In genomic region chr14:55814885-55815284, GRCm38 (mm10) we compare ENCODE assay signal across 8 mouse cellular contexts. TPM values are rescaled to one million over a fixed set of nuclear protein-coding genes. Genes with fewer than 3 reads are reported as not detected.
DNase-seq lines count a peak whose midpoint lies in the region; ATAC-seq lines count a peak whose summit lies in the region.

No protein-coding gene starts in this region.

- H3K27ac ChIP-seq in intestine, embryonic 14.5 days (ENCODE audit: low read depth), result no peak overlapping the region
- no peak overlapping the region for H3K27ac ChIP-seq in limb, embryonic 13.5 days
- H3K27ac ChIP-seq in midbrain, embryonic 13.5 days, result peak overlapping the region; percentile 45; the same call in 1 of the 2 replicates
- H3K27ac ChIP-seq in stomach, embryonic 15.5 days, result peak overlapping the region; percentile 76

- H3K36me3 ChIP-seq in intestine, embryonic 14.5 days (ENCODE audit: control insufficient read depth, insufficient read depth, low read length), result no peaks in the 10 kb centered on the region
- no peaks in the 10 kb centered on the region for H3K36me3 ChIP-seq in limb, embryonic 13.5 days
- no peaks in the 10 kb centered on the region for H3K36me3 ChIP-seq in midbrain, embryonic 13.5 days
- H3K36me3 ChIP-seq in stomach, embryonic 15.5 days, result no peaks in the 10 kb centered on the region

- H3K9me3 ChIP-seq in intestine, embryonic 14.5 days (ENCODE audit: control insufficient read depth, low read length), result no peaks in the 10 kb centered on the region
- no peaks in the 10 kb centered on the region for H3K9me3 ChIP-seq in limb, embryonic 13.5 days
- H3K9me3 ChIP-seq in midbrain, embryonic 13.5 days, result no peaks in the 10 kb centered on the region
- no peaks in the 10 kb centered on the region for H3K9me3 ChIP-seq in stomach, embryonic 15.5 days

- peak overlapping the region; percentile 45 for H3K9ac ChIP-seq in intestine, embryonic 14.5 days (ENCODE audit: low read length)
- peak overlapping the region; percentile 53 for H3K9ac ChIP-seq in limb, embryonic 13.5 days
- H3K9ac ChIP-seq in midbrain, embryonic 13.5 days (replicated peaks), result peak overlapping the region; percentile 60
- H3K9ac ChIP-seq in stomach, embryonic 15.5 days, result peak overlapping the region; percentile 25; the same call in 1 of the 2 replicates

- ATAC-seq in frontal cortex, adult (ENCODE audit: low TSS enrichment), result no peak
- ATAC-seq in intestine, embryonic 14.5 days (replicated peaks; ENCODE audit: low FRiP score, low TSS enrichment, low read depth), result peak; percentile 69; the same call in 1 of the 2 replicates
- peak; percentile 67; the same call in 1 of the 2 replicates for ATAC-seq in limb, embryonic 13.5 days (ENCODE audit: low FRiP score, low read depth)
- peak; percentile 83 for ATAC-seq in midbrain, embryonic 13.5 days
- ATAC-seq in stomach, embryonic 15.5 days (ENCODE audit: insufficient read depth, low FRiP score, low read depth), result peak; percentile 68

- peak overlapping the region; percentile 47 for H3K4me3 ChIP-seq in intestine, embryonic 14.5 days (ENCODE audit: low read depth, low read length)
- peak overlapping the region; percentile 52 for H3K4me3 ChIP-seq in limb, embryonic 13.5 days
- peak overlapping the region; percentile 51 for H3K4me3 ChIP-seq in midbrain, embryonic 13.5 days (replicated peaks)
- peak overlapping the region; percentile 46 for H3K4me3 ChIP-seq in stomach, embryonic 15.5 days (replicated peaks)

- H3K4me1 ChIP-seq in intestine, embryonic 14.5 days (replicated peaks; ENCODE audit: control insufficient read depth, insufficient read depth, low read length), result no peaks in the 10 kb centered on the region; the same call in 1 of the 2 replicates
- peaks cover 4% of the 10 kb centered on the region; the same call in 1 of the 2 replicates for H3K4me1 ChIP-seq in limb, embryonic 13.5 days
- H3K4me1 ChIP-seq in midbrain, embryonic 13.5 days (replicated peaks), result peaks cover 8% of the 10 kb centered on the region
- H3K4me1 ChIP-seq in stomach, embryonic 15.5 days, result 0 out of 2 replicates have a peak, but pooled peaks cover 3% of the 10 kb centered on the region

- WGBS in intestine, embryonic 14.5 days, result 24% methylated on average over 16 of the region's 16 CpGs
- WGBS in limb, embryonic 13.5 days, result 20% methylated on average over 16 of the region's 16 CpGs
- 26% methylated on average over 16 of the region's 16 CpGs for WGBS in midbrain, embryonic 13.5 days
- 17% methylated on average over 16 of the region's 16 CpGs for WGBS in stomach, embryonic 15.5 days

- DNase-seq in frontal cortex, postnatal 10 days (ENCODE audit: low spot score in 2 of 2), result peak; percentile 30 to 48
- peak; percentile 86 for DNase-seq in cerebellum, adult 9-11 months
- peak; percentile 72 for DNase-seq in gastrocnemius, postnatal 10 days
- peak; percentile 73 for DNase-seq in intestine, embryonic 14.5 days (ENCODE audit: low spot score)

- H3K27me3 ChIP-seq in intestine, embryonic 14.5 days (replicated peaks; ENCODE audit: control insufficient read depth, insufficient read depth, low read length), result no peaks in the 10 kb centered on the region
- no peaks in the 10 kb centered on the region for H3K27me3 ChIP-seq in limb, embryonic 13.5 days
- no peaks in the 10 kb centered on the region for H3K27me3 ChIP-seq in midbrain, embryonic 13.5 days
- no peaks in the 10 kb centered on the region for H3K27me3 ChIP-seq in stomach, embryonic 15.5 days (replicated peaks)

- peak overlapping the region; percentile 76 for H3K4me2 ChIP-seq in intestine, embryonic 14.5 days (ENCODE audit: low read length)
- H3K4me2 ChIP-seq in limb, embryonic 13.5 days (replicated peaks), result peak overlapping the region; percentile 66
- peak overlapping the region; percentile 69 for H3K4me2 ChIP-seq in midbrain, embryonic 13.5 days (replicated peaks)
- peak overlapping the region; percentile 70 for H3K4me2 ChIP-seq in stomach, embryonic 15.5 days

RNA-seq across cellular contexts. Expression of gene Nfatc4, which starts 8.1 kb away (rescaled TPM):
- 10 to 100 TPM in 1 of 2 experiments, 1 to 10 TPM in 1; 9.3 to 14.8 TPM for total RNA-seq in gastrocnemius, postnatal 10 days (2021)
- 34.3 and 37.4 TPM in 2 replicates for polyA plus RNA-seq in intestine, embryonic 14.5 days (2014; fragmentation: Nextera tagmentation; extraction: Ambion mirVana)
- 124 and 128 TPM in 2 replicates for polyA plus RNA-seq in limb, embryonic 13.5 days (2015; fragmentation: Nextera tagmentation; extraction: Ambion mirVana)
- 7.9 and 8.8 TPM in 2 replicates for polyA plus RNA-seq in midbrain, embryonic 13.5 days (2015; fragmentation: Nextera tagmentation; extraction: Ambion mirVana)
- 35.5 and 40.9 TPM in 2 replicates for polyA plus RNA-seq in stomach, embryonic 15.5 days (2015; fragmentation: Nextera tagmentation; extraction: Ambion mirVana)

RNA-seq across cellular contexts. Expression of gene Ripk3, which starts 26.2 kb away (rescaled TPM):
- total RNA-seq in gastrocnemius, postnatal 10 days (2021), result 1 to 10 TPM; 3.9 to 4.2 TPM
- 48.5 and 51.7 TPM in 2 replicates for polyA plus RNA-seq in intestine, embryonic 14.5 days (2014; fragmentation: Nextera tagmentation; extraction: Ambion mirVana)
- polyA plus RNA-seq in limb, embryonic 13.5 days (2015; fragmentation: Nextera tagmentation; extraction: Ambion mirVana), result 31.0 and 37.1 TPM in 2 replicates
- polyA plus RNA-seq in midbrain, embryonic 13.5 days (2015; fragmentation: Nextera tagmentation; extraction: Ambion mirVana), result 2.3 and 2.4 TPM in 2 replicates
- polyA plus RNA-seq in stomach, embryonic 15.5 days (2015; fragmentation: Nextera tagmentation; extraction: Ambion mirVana), result 32.0 and 36.9 TPM in 2 replicates

RNA-seq across cellular contexts. Expression of gene Adcy4, which starts 31.0 kb away (rescaled TPM):
- total RNA-seq in gastrocnemius, postnatal 10 days (2021), result 1 to 10 TPM; 5.9 to 9.4 TPM
- polyA plus RNA-seq in intestine, embryonic 14.5 days (2014; fragmentation: Nextera tagmentation; extraction: Ambion mirVana), result 5.8 and 7.2 TPM in 2 replicates
- polyA plus RNA-seq in limb, embryonic 13.5 days (2015; fragmentation: Nextera tagmentation; extraction: Ambion mirVana), result 20.9 and 25.6 TPM in 2 replicates
- polyA plus RNA-seq in midbrain, embryonic 13.5 days (2015; fragmentation: Nextera tagmentation; extraction: Ambion mirVana), result 4.1 and 4.2 TPM in 2 replicates
- polyA plus RNA-seq in stomach, embryonic 15.5 days (2015; fragmentation: Nextera tagmentation; extraction: Ambion mirVana), result 6.3 and 8.0 TPM in 2 replicates

RNA-seq across cellular contexts. Expression of gene Nynrin, which starts 38.9 kb away (rescaled TPM):
- 10 to 100 TPM in 1 of 2 experiments, 1 to 10 TPM in 1; 9.3 to 15.3 TPM for total RNA-seq in gastrocnemius, postnatal 10 days (2021)
- polyA plus RNA-seq in intestine, embryonic 14.5 days (2014; fragmentation: Nextera tagmentation; extraction: Ambion mirVana), result 15.9 and 18.6 TPM in 2 replicates
- polyA plus RNA-seq in limb, embryonic 13.5 days (2015; fragmentation: Nextera tagmentation; extraction: Ambion mirVana), result 28.2 and 34.2 TPM in 2 replicates
- polyA plus RNA-seq in midbrain, embryonic 13.5 days (2015; fragmentation: Nextera tagmentation; extraction: Ambion mirVana), result 13.4 and 13.5 TPM in 2 replicates
- 15.4 and 18.5 TPM in 2 replicates for polyA plus RNA-seq in stomach, embryonic 15.5 days (2015; fragmentation: Nextera tagmentation; extraction: Ambion mirVana)

RNA-seq across cellular contexts. Expression of gene Ltb4r1, which starts 49.1 kb away (rescaled TPM):
- total RNA-seq in gastrocnemius, postnatal 10 days (2021), result under 1 TPM; 0.16 to 0.61 TPM
- polyA plus RNA-seq in intestine, embryonic 14.5 days (2014; fragmentation: Nextera tagmentation; extraction: Ambion mirVana), result 0.30 and 0.38 TPM in 2 replicates
- 0.45 and 0.51 TPM in 2 replicates for polyA plus RNA-seq in limb, embryonic 13.5 days (2015; fragmentation: Nextera tagmentation; extraction: Ambion mirVana)
- 0.26 TPM in 1 of 2 replicates, not detected in the other for polyA plus RNA-seq in midbrain, embryonic 13.5 days (2015; fragmentation: Nextera tagmentation; extraction: Ambion mirVana)
- 3.8 and 4.7 TPM in 2 replicates for polyA plus RNA-seq in stomach, embryonic 15.5 days (2015; fragmentation: Nextera tagmentation; extraction: Ambion mirVana)

Comparison
In these comparisons a context has a peak if more than half of its experiments do, and no peak if none do; other contexts are left out.
1. H3K27ac ChIP-seq: peak in midbrain, embryonic 13.5 days (single experiment) and stomach, embryonic 15.5 days (single experiment); none in intestine, embryonic 14.5 days (single experiment) and limb, embryonic 13.5 days (single experiment).
2. Peak in every context shown above with its lines, with median percentiles within 50 percentile points of each other: DNase-seq, H3K4me2 ChIP-seq, H3K4me3 ChIP-seq and H3K9ac ChIP-seq.